Mouse (Mus musculus) urinary bladder, postnatal 25 days (tissue): ENCODE data around the gene Kcnc1.

Experiments
- DNase-seq: peaks from one replicate; pipeline ENCODE4 v3.0.0; 2022; ENCODE audit warnings: low spot score

Kcnc1 gene

GRCm38 (mm10) chr7:46394933-46395332 lies 1.4 kb upstream of the Kcnc1 start:
- no peak for DNase-seq

GRCm38 (mm10) chr7:46395571-46395970 lies 726 bp upstream of the Kcnc1 start:
- DNase-seq, result no peak

- DNase-seq, result no peak
Observed at GRCm38 (mm10) chr7:46396928-46397731, 833 bp downstream of the Kcnc1 start.

- DNase-seq, result no peak
Observed at GRCm38 (mm10) chr7:46397732-46398333, 1.5 kb downstream of the Kcnc1 start.

GRCm38 (mm10) chr7:46398612-46399011 lies 2.3 kb downstream of the Kcnc1 start:
- DNase-seq, result no peak

- no peak for DNase-seq
Observed at GRCm38 (mm10) chr7:46399676-46400075, 3.4 kb downstream of the Kcnc1 start.

GRCm38 (mm10) chr7:46400346-46400745 lies 4.0 kb downstream of the Kcnc1 start:
- no peak for DNase-seq

- no peak for DNase-seq
Observed at GRCm38 (mm10) chr7:46401371-46402180, 5.3 kb downstream of the Kcnc1 start.

- no peak for DNase-seq
Observed at GRCm38 (mm10) chr7:46403616-46404485, 7.6 kb downstream of the Kcnc1 start.

GRCm38 (mm10) chr7:46404756-46405155 lies 8.5 kb downstream of the Kcnc1 start:
- DNase-seq, result no peak

GRCm38 (mm10) chr7:46408606-46409005 lies 12.3 kb downstream of the Kcnc1 start:
- DNase-seq, result no peak

GRCm38 (mm10) chr7:46409204-46409789 lies 13.0 kb downstream of the Kcnc1 start:
- no peak for DNase-seq

- DNase-seq, result no peak
Observed at GRCm38 (mm10) chr7:46410727-46411126, 14.4 kb downstream of the Kcnc1 start.

GRCm38 (mm10) chr7:46412823-46413222 lies 16.5 kb downstream of the Kcnc1 start:
- no peak for DNase-seq

- DNase-seq, result no peak
Observed at GRCm38 (mm10) chr7:46413959-46414725, 17.8 kb downstream of the Kcnc1 start.

GRCm38 (mm10) chr7:46415818-46416425 lies 19.6 kb downstream of the Kcnc1 start:
- no peak for DNase-seq

- DNase-seq, result no peak
Observed at GRCm38 (mm10) chr7:46417467-46417866, 21.2 kb downstream of the Kcnc1 start.

- DNase-seq, result no peak
Observed at GRCm38 (mm10) chr7:46418102-46418622, 21.9 kb downstream of the Kcnc1 start.

GRCm38 (mm10) chr7:46421535-46421934 lies 25.2 kb downstream of the Kcnc1 start:
- no peak for DNase-seq
